Mouse (Mus musculus): Measurements from ENCODE around the gene Nop58.
A peak's percentile ranks its signal among the peaks of the same experiment; 100 is the strongest.

DNA sequence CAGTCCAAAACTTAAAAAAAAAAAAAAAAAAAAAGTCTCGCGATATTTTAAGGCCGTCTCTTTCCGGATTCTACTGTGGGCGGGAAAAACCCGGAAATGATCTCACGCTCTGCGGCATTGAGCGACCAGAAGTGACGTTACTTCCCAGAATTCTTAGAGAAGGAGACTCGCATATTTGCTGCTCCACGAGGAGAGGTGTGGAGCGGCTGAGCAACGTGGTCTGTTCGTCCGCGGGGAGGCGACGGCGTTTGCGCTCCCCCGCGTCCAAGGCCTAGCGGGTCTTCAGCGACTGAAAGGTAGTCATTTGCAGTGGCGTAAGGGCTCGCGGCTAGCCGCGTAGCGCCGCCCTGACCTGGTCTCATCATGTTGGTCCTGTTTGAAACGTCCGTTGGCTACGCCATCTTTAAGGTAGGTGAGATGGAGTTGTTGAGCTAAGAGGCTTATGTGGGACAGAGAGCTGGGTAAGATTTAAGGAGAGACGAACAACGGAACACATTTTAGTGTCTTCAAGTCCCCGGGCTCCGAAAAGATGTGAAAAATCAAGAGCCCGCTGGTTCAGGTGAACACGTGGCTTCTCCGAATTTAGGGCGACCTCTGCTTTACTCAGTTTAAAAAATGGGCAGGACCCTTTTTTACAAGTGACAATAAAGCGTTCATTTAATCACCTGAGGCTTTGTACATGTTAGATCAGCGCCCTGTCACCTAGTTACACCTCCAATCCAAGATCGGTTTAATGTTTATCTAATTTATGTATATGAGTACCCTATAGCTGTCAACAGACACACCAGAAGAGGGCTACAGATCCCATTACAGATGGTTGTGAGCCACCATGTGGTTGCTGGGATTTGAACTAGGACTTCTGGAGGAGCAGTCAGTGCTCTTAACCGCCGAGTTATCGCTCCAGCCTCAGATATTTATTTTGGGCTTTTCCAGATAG is at the start of gene Nop58:
- no peak for TF ChIP-seq CTCF (IDR thresholded peaks at IDR 0.05; ENCODE audit: low read depth, low read length)
- TF ChIP-seq POLR2A (IDR thresholded peaks at IDR 0.05; ENCODE audit: borderline replicate concordance, low read depth, low read length): peak; percentile 43; the same call in 1 of the 2 replicates
